Mouse (Mus musculus) cerebellum, postnatal 10 days (tissue): ENCODE data around the gene Fabp6.

Experiments
- DNase-seq, 2 experiments: peaks; one replicate each; pipeline ENCODE4 v3.0.0; 2021; ENCODE audit warnings: mixed read lengths in 2 of 2

The Fabp6 gene

GRCm38 (mm10) chr11:43601440-43601839, at the start of gene Fabp6:
Gene Fabp6 (minus strand): TSS chr11:43601540.
- DNase-seq, result no peak

DNA sequence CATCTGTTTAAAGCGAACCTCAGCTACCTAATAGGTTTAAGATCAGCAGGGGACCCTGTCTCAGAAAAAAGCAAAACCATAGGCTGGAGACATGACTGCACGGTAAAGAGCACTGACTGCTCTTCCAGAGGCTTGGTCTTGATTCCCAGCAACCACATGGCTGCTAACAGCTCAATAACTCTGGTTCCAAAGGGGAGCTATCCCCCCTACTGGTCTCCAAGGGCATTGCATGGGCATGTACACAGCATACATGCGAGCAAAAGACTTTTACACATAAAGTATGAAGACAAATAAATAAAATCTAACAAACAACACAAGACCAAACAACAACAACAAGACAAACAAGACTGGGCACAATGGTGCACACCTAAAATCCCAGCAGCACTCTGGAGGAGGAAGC, 43.9 kb upstream of the Fabp6 start:
- DNase-seq, result peak; percentile 21 to 26

- DNase-seq, result peak; percentile 94 to 95
Measured at GRCm38 (mm10) chr11:43643180-43643591, 41.8 kb upstream of the Fabp6 start.

GRCm38 (mm10) chr11:43638486-43638885, 37.1 kb upstream of the Fabp6 start:
- DNase-seq, result no peak

GRCm38 (mm10) chr11:43636761-43637160, 35.4 kb upstream of the Fabp6 start:
- DNase-seq, result no peak

GRCm38 (mm10) chr11:43633658-43634401, 32.5 kb upstream of the Fabp6 start:
- DNase-seq, result peak; percentile 62 to 69

DNA sequence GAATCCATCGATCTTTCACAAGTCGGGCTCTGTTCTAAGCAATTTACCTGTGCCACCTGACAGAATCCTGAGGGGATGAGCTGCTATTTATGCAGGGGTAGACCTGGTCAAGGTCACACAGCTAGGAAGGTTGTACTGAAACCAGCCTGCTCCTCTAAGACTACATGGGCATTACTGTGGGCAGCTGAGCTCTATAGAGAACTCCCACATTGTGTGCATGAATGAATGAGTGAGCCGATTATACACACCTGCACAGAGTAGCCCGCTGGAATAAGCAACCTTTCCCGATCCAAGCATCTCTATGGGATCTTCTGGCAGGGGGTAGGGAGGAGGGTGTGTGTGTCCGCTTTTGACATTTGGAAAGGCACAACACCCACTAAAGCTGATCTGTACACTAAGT, 31.8 kb upstream of the Fabp6 start:
- DNase-seq, result no peak

- DNase-seq, result no peak
Measured at GRCm38 (mm10) chr11:43632566-43632965, 31.2 kb upstream of the Fabp6 start.

DNA sequence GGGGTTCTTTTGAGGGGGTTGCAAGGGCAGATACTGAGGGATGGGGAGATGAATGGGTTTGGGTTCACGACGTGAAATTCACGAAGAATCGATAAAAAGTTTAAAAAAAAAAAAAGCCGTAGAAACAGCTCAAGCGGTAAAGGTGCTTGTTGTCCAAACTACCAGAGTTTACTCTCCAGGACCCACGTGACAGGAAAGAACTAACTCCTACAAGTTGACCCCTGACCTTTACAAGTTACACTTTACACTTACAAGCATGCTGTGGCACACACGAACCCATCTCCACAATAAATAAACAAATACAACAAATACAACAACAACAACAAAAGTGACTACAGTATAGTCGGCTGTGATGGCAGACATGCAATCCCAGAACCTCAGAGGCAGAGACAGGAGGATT, 30.3 kb upstream of the Fabp6 start:
- DNase-seq, result no peak

DNA sequence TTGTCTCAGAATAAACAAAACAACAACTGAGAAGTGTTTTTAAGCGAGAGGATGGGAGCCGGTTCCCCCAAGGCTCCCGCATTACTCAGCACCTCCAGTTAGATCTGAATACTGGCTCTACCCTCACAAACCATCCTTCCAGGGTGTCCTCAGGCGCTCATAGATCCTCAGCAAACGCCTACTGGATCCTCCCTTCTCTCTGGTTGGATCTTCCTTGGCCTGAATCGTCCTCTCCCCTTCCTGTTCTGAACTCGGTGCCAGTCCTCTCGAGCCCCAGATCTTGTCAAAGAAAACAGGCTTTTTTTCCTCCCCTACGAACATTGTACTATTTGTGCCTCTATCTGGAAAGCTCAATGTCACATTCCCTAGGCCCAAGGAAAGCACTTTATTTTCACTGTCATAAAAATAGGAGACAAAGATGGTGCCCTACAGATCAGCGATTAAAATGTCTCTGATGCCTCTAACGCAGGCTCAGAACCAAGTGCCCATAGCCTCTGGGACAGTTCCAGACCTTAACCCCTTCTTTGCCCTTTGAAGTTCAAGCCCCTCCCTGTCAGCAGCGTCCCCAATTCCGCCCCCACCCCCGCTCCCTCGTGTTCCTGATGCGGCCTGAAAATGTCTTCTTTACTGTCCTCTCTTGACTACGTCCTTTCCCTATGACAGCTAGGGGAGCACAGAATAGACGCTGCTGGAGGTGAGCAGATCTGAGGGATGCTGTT, 25.7 kb upstream of the Fabp6 start:
- peak; percentile 51 to 65 for DNase-seq

DNA sequence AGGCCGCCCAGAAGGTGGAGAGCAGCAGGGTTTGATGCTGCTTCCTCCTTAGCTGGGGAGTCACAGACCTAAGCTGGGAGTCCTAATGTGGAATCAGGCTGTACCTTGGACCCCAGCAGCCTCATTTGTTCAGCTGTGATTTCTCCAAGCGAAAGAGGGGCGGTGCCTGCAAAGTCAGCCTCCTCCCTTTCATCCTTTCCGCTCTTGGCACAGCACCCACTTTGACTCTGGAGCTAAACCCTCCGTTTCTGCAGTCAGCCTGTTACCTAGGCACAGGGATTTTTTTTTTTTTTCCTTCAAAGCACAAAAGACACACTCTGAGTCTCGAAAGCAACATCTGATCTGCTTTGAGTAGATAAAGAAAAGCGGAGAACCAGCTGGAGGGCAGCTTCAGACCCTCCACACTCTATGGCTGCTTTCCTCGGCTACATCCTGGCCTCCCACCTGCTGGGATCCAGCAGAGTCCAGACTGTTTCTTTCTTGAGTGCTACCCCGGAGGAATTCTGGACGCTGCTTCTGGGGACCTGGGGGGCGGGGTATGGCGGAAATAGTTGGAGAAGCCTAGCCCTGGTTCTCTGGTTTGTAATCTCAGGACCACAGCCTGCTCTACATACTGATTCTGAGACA, 25.1 kb upstream of the Fabp6 start:
- DNase-seq, result peak; percentile 81 to 83

DNA sequence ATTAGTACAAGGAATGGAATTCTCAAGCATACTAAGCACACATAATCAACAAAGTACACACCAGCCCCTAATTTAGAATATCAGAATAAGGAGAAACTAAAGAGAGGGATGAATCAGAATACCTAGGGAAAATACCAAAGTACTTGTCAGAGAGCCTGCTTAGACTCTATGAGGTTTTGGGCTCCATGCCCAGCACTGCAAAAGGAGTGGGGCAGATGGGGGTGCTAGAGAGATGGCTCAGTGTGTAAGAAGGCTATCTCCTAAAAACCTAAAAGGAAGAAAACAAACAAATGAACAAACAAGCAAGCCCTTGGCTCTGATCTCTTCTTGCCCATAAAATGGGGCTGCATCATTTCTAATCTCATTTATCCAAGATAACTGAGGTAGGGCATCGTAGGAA, 23.0 kb upstream of the Fabp6 start:
- DNase-seq, result peak; percentile 37 to 51

DNA sequence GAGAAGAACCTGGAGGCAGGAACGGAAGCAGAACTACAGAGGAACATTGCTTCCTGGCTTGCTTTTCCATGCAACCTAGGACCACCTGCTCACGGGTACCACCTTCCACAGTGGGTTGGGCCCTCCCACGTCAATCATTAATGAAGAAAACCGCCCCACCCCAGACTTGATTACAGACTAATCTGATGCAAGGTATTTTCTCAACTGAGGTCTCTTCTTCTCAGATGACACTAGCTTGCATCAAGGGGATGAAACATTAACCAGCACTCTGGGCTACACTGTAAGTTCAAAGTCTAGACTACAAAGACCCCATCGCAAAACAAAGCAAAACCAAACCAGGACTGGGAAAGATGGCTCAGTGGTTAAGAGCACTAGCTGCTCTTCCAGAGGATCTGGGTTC, 20.4 kb upstream of the Fabp6 start:
- DNase-seq, result no peak

DNA sequence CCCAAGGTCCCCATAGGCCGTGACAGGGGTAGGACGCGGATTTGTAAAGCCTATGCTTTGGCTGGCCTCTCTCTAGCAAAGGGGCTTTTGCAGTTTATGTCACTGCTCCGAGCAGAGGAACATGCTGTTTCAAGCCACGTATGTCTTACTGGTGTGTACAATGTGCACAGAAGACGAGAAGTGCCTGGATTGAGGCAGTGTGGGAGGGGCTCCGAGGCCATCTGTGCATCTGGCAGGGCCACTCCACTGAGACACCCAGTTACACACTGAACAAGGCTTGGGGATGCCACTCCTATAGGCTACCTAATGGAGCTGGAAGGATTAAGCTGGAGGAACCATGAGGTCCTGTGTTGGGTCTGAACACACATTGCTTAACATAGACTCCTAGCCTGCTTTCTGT, 17.1 kb upstream of the Fabp6 start:
- DNase-seq, result peak; percentile 67 to 80

DNA sequence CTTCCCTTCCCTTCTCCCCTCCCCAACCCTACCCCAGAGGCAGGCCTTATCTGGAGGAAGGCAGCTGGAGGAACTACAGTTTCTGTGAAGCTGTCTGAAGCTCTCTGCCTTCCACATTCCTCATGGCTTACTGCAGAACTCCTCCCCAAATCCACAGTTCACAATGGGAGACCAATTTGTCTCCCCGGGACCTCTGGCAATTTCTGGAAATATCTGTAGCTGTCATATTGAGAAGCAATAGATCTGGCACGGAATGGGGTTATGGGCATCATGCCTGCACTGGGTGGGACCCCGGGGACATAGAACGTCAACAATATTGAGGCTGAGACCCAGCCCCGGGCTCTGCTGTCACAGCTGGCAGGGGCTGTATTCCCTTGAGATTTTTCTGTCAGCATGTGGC, 16.6 kb upstream of the Fabp6 start:
- peak; percentile 66 to 71 for DNase-seq

DNA sequence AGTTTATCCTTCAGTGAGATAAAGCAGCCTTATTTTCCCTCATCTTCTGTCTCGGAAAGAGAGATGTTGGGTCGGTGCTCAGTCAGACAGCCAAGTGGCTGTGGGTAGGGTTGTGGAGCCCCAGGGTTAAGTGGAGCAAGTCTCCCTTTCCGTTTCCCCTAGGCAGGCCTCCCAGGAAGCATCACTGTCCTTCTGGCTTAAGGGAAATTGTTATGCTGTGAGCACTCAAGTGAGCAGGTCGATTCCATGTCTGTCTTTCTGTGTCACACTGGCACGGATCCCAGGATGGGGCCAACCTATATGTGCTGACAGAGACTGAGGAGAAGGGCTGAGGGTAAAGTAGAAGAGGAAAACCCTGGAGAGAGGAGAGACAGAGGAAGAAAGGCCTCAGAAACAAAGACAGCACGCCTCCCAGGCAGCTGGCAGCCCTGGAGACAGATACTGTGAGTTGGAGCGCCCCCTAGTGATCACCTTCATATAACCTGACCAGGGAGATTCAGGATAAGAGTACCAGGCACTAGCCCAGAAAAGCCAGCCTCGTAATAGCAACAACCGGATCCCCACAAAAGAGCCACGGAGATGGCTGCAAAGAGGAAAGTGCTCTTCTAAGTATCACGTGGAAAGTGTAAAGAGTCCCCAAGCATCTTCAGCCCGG, 11.6 kb upstream of the Fabp6 start:
- peak; percentile 94 to 96 for DNase-seq

DNA sequence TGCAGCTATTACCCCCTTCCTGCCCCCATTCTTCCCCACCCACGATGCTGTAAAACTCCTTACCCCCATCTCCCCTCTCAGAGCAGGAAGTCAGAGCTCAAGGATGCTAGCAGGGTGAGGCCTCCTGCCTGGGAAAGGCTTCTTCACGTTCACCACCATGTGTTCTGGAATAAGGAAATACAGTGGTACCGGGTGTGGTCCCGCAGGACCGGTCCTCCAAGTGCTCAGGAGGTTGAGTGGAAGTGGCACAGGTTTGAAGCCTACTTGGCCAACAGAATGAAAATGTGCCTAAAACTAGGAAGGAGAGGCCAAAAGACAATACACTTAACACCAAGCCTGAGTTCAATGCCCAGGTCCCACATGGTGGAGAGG, 9.3 kb upstream of the Fabp6 start:
- no peak for DNase-seq

DNA sequence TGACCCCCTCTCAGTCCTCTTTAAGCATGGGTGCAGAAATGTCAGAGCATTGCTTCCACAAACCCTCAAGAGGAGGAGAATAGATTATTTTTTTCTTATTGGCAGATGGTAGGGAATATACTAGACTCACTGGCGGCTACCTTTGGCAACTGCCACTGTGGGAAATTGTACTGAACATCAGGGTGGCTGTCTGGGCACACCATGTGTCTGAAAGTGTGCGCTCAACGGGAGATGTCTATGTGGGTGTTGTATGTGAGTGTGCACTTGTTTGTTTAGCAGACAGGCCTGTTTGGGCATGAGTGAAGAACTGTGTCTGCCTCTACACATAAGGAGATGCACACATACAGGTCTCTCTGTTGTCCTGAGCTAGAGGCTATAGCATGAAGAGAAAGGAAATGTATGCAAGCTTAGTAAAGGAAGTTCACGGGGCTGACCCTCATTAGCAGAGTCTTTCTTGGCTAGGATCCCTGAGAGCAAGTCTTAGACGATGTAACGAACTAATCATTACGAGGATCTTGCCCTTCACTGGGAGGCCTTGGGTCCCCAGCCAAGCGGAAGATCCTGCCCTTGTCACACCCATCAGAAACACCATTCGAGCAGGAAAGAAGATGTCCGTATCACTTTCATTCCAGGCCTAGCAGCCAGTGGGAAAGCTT, 8.8 kb upstream of the Fabp6 start:
- DNase-seq, result peak in 1 of 2 experiments; percentile 28

- DNase-seq, result no peak
Measured at GRCm38 (mm10) chr11:43608440-43608839, 7.1 kb upstream of the Fabp6 start.

- no peak for DNase-seq
Measured at GRCm38 (mm10) chr11:43605859-43606258, 4.5 kb upstream of the Fabp6 start.

DNA sequence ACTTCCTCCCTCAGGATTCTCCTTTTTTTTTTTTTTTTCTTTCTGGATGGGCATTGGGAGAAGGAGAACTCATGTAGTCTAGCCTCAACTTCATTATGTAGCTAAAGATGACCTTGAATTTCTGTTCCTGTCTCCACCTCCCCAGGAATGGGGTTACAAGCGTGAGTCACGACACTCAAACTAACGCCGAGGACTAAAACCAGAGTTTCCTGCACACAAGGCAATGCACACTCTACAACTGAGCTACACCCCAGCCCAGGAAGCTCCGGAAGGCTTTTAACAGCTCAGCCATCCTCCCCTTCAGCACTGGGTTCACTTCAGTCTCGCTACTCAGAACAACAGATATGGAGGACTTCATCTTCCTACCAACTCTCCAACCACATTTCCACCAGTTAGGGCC, 3.6 kb upstream of the Fabp6 start:
- DNase-seq, result no peak

GRCm38 (mm10) chr11:43604207-43604606, 2.9 kb upstream of the Fabp6 start:
- no peak for DNase-seq

DNA sequence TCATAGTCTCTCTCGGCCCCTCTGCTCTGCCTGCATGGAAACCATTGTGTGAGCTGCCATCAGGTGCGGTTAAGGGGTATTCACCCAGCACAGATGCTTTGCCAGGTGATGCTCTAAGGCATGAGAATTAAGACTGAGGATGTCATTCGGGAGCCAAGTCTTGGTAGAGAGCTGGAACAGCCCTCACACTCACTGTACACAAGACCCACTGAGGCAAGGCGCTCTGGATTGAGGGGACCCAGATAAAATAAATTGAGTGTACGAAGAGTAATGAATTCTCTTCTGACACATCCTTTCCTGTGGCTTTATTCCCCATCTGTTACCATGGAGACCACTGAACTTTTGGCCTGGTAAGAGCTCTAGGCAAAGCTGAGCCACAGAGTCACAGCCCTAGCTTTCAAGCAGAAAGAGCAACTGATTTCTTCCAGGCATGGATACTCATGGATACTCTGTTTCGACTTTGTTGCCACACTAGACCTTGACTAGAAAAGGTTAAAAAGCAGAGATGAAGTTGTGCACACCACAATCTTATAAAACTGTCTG, 11.7 kb downstream of the Fabp6 start:
- DNase-seq, result no peak
